Mouse (Mus musculus) cerebellum, postnatal 14 days (tissue): ENCODE data around the gene Kdm5b.

ENCODE experiments used
- DNase-seq, 2 experiments: peaks; one replicate each; pipeline ENCODE4 v3.0.0; 2021; ENCODE audit warnings: mixed read lengths in 2 of 2

Kdm5b gene

DNA sequence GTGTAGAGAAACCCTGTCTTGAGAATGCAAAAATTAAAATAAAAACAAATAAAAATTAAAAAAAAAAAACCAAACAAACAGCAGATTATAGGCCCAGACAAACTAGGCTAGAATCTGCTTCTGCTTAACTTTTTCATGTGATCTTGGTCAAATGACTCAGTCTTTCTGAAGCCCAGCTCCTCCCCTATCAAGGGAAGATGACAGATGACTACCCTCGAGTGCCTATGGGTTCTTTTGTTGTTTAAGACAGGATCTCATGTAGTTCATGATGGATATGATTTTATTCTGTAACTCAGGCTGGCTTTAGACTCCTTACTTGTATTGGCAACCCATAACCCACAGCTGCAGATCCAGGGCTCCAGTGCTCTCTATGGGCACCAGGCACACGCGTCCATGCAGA is 8.1 kb upstream of the Kdm5b start:
- no peak for DNase-seq

DNA sequence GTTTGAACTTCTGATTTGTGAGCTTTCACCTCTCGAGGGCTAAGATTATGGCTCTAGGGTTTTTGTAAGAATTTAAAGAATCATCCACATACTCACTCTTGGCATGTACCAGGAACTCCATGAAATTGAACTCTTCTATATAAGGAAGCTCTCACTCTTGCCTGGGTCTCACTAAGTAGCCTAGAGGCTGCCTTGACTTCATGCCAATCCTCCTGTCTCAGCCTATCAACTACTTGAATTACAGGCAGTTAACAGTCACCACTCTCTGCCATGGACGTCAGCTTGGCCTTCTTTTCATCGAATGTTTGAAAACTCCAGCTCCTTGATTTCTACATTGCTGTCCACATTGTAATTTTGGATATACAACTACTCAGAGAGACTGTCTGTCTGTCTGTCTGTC is 7.6 kb upstream of the Kdm5b start:
- no peak for DNase-seq

DNA sequence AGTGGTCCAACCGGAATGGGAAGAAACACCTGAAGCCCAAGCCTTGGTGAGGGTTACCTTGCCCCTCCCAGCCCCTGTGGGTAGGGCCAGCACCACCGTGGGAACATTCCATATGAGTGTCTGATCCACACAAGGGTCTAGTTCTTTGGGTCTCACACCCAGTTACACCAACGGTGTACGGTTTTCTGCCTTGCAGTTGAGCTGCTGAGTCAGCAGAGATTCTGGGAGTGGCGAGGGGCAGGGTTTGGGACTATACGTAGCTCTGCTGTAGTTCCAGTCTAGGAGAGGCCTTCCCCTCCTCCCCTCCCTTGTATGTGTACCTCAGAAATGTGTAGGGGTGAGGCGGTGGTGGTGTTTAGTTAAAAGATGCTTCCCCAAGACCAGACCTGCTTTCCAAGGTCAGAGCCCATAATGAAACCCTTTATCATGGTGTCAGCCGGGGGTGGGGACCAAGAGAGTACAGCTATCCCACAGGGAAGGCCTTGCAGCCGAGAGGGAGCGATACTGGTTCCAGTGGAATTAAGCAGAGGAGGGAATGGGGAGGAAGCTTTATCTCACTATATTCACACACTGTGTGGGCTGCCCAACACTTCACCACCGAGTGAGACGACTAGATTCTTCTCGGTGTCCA is 4.6 kb upstream of the Kdm5b start:
- no peak for DNase-seq

DNA sequence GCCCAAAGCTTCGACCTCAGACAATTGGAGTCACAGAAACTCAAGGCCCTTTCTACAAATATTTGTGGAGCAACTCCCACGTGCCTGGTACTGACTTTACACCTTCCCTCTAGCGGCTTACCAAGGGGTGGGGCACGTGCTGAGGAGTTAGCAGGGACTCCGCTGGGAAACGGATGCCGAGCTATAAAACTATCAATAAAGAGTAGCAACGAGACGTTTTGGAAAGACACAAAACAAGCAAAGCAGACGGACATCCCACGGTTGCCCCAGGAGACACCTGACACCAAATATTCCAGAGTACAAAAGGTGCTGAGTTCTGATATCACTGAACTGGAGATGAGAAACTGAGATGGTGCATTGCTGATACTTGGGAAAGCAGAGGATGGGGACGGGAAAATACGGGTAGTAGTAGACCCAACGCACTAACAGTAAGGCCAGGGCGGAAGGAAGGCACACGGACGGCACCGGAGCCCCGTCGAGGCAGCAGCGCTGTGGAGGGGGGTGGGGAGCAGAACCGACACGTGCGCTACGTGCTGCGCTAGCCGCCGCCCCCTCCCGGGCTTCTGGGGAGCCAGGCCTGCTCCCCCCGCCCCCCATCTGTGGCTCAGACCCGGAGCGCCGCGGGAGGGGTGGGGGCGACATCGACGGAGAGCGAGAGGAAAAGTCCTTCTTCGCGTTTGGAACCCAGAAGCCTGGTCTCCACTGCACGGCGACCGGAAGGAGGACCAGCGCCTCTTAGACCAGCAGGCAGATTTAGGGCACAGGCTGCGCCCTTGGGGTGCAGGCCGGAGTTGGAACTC is 3.9 kb upstream of the Kdm5b start:
- DNase-seq: peak in 1 of 2 experiments; percentile 77

DNA sequence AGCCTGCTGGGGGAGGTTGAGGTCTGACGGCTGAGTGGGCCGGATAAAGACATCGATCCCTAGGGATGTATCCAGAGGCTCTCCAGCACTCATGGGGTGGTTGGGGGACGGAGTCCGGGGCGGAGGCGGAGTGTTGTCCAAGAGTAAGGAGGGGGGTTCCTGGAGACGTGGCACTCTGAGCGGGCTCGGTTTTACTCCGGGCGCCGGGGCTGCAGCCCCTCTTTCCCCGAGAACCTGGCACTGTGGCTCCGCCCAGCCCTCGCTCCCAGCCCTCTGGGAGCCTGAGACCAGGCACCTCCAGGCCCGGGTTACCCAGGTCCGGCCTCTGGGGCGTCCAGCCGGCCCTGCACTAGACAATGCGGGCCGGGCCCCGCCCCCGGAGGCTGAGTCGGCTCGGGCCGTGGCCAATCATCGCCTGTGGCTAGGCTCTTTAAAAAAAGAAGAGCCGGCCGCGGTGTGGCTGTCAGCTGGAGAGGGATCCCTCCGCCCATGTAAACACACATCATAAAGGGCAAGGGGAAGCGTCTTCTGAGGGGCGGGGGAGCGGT is 3.2 kb upstream of the Kdm5b start:
- DNase-seq: peak; percentile 96 to 97

DNA sequence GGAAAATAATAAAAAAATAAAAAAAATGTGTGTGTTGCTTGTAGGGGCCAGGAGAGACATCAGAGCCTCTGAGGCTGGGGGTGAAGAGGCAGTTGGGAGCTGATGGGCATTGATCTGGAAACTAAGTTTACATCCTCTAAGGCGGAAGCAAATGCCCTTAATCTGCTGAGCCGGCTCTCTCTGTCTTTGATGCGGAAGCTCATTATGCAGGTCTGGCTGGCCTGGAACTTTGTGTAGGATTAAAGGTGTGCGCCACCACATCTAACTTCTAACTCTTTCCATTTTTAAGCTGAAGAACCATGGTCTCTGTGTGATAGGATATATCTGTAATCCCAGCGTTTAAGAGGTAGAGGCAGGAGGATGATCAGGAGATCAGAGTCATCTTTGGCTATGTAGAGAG is 1.5 kb upstream of the Kdm5b start:
- DNase-seq: no peak

DNA sequence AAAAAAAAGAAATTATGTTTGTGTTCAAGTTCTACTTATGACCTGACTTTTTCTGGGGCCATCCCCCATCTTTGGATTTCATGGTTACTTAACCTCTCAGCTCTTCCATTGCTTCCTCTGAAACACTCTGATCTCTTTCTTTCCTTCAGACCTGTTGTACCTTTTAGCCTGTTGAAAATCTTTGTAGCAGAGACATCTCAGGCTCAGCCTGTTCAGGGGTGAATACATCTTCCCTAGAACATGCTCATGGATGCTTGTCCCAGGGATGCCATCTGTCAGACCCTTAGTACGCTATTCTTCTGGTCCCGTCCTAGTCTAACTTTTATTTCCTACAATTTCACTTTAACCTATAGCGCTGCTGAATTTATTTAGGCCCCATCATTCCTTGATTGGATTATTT is 745 bp upstream of the Kdm5b start:
- no peak for DNase-seq

DNA sequence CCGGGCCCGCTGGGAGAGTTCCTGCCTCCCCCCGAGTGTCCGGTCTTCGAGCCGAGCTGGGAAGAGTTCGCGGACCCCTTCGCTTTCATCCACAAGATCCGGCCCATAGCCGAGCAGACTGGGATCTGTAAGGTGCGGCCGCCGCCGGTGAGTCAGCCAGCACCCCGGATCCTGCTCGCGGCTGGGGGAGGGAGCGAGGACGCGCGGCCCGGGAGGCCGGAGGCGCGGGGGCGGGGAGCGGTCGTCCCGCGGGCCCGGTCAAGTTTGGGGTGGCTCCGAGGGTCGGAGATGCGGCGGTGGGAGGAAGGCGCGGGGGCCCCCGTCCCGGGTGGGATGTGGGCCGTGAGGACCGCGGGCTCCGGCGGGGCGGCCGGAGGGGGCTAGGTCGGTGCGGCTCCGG is 425 bp downstream of the Kdm5b start:
- peak in 1 of 2 experiments; percentile 38 for DNase-seq

DNA sequence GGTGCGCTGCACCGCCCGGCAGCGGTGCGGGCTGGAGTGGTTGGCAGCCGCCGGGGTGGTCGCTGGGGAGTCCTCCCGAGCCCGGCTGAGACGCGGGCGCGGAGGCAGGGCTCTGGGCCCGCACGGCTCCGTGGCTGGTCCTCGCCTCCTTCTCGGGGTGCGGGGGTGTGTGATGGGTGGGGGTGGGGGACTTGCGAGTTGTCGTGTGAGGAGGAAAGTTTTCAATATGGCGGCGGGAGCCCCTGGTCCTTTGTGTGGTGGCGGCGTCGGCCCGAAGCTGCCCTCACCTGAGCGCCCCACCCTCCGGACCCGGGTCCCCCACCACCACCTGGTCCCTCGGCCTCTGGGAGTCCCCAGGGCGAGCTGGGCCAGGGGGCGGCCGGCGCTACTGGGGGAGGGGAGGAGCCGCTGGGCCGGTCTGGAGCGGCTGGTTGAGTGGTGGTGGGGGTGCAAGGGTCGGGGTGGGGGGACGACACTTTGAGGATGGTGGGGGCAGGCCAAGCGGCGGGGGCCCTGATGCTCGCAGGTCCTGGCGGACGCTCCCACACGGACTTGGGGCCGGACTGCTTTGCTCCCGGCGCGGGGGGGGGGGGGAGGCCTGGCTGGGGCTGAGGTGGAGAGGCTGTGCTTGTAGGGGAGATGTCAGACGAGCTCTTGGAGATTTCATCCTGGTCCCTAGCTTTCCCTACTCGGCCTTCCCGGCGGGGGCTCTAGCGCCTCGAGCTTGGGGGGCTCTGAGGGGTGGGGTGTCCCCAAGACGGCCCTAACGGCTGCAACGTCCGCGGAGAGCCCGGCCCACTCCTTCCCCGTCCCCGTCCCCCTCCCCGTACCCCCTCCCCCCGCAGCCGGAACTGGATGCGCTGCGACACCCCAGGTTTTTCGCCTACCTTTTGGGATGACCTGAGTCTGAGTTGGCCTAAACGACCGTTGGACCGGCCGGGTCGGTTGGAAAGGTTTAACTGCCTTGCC is 1.1 kb downstream of the Kdm5b start:
- DNase-seq: peak; percentile 48 to 51

DNA sequence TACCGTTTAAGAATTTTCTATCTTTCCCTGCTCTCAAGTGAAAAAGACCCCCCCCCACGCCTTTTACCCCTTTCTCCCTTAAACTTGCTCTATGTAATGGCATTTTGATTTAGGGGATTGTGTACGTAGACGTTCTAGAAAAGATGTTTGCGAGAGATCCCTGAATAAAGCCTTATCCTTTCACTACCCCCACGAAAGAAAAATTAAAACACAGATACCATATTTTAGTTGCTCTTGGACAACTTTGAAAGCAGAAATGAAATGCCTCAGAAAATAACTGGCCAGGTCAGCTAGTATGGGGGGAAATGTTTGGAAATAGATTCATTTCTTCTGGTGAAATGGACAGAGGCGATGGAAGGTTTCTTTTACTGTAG is 1.8 kb downstream of the Kdm5b start:
- no peak for DNase-seq

DNA sequence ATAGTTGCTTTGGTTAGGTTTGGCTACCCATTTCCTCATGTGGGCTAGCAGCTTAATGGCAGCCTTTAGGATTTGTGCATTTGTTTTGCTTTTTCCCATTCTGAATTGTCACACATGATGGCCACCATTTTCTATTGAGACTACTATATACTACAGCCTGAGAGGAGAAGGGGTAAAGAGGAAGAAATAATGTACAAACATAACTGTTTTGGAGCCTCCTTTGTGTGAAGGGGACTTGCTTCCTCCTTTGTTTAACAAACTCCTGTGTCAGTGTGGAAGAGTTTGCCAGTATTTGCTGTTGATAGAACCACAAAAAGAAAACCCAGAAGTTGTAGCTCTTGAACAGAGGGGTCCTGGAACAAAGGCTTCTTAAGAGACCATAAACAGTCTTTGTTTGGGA is 2.5 kb downstream of the Kdm5b start:
- no peak for DNase-seq

DNA sequence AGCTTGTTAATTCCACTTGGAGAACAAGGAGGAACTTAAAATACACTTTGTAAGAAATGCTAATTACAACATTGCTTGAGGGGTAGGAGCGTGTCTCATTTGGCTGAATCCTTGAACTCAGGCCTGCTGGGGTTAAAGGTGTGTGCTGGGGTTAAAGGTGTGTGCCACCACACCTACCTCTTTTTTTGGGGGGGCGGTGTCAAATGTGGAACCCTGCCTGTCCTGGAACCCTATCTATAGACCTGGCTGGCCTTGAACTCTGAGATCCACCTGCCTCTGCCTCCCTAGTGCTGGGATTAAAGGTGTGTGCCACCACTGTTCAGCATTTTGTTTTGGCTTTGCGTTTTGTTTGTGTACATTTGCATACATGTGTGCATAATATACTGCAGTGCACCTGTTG is 3.8 kb downstream of the Kdm5b start:
- no peak for DNase-seq

DNA sequence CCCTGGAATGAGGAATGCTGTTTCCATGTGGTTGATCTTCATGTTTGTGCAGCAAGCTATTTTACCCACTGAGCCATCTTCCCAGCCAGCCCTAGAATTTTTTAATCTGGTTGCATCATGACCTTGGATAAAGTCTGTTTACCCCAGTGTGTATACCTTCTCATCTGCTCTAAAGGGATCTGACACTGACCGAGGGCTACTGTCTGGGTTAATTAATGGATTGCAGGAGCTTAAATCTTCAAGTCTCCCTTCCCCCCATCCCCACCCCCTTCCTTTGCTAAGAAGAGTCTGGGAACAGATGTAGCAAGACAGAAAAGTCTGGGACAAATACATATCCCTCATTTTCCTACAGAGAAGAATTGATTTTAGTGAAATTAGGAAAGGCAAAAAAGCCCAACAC is 7.5 kb downstream of the Kdm5b start:
- no peak for DNase-seq

DNA sequence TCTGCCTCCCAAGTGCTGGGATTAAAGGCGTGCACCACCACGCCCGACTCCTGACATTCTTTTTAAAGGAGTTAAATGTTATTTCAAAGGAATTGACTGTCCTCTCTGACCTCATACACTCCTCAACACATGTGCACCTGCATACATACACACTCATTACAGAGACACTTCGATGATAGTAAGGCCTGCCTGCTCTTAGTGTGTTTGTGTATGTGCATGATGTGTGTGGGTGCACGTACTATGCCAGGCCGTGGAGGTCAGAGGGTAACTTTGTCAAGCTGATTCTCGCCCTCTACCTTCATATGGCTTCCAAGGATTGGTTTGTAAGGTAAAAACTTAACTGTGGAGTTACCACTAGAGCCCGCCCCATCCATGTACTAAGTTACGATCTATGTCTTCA is 10.2 kb downstream of the Kdm5b start:
- DNase-seq: no peak

DNA sequence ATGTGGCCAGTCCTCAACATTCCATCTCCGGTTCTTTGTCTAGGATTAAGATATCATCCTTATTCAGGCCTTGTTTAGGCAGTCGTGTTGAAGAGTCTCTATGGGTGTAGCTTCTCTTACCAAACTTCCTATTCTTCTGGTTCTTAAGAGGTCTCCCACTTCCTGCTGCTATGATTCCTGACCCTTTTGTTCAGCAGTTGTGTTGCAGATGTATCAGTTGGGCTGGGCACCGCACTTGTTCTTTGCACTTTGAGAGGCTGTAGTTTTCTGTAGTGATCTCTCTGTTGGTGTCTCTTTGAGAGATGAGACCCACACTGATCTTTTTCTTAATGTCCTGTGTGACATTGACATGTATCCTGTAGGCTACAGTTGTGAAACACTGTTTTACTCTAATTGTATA is 10.7 kb downstream of the Kdm5b start:
- DNase-seq: no peak

DNA sequence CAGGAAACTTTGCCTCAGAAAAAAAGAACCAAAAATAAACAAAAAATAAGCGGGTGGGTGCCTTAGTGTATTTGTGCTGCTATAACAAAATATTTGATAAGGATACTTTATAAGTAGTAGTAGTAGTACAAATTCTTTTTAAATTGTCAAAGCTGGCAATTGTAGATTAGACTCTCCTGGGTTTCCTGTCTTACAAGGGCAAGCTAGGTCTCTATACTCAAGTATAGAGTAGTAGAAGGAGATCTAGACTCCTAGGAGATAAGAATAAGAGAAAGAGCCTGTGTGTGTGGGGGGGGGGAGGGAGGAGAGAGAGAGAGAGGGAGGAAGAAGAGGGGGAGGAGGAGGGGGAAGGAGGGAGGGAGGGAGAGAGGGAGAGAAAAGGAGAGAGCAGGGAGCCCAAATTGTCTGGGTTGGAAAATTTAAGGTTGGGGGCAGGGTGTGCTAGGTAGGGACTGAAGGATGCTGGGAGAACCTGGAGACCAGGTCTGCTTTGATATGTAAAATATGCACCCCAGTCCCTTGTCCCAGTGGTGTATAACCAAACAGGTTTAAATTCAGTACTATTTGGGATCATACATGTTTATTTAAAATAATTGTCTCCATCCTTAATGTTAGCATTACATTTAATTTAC is 13.4 kb downstream of the Kdm5b start:
- no peak for DNase-seq

DNA sequence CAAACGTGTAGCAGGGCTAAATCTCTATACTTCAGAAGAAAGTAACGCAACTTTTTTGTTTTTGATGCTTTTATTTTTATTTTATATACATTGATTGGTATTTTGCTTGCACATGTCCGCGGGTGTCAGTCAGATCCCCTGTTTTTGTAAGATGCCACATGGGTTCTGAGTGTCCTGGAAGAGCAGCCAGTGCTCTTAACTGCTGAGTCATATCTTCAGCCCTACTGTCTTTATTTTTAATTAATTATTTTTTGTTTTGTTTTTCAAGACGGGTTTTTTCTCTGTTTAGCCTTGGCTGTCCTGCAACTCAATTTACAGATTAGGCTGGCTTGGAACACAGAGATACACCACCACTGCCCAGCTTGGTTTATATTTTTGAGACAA is 14.0 kb downstream of the Kdm5b start:
- no peak for DNase-seq

DNA sequence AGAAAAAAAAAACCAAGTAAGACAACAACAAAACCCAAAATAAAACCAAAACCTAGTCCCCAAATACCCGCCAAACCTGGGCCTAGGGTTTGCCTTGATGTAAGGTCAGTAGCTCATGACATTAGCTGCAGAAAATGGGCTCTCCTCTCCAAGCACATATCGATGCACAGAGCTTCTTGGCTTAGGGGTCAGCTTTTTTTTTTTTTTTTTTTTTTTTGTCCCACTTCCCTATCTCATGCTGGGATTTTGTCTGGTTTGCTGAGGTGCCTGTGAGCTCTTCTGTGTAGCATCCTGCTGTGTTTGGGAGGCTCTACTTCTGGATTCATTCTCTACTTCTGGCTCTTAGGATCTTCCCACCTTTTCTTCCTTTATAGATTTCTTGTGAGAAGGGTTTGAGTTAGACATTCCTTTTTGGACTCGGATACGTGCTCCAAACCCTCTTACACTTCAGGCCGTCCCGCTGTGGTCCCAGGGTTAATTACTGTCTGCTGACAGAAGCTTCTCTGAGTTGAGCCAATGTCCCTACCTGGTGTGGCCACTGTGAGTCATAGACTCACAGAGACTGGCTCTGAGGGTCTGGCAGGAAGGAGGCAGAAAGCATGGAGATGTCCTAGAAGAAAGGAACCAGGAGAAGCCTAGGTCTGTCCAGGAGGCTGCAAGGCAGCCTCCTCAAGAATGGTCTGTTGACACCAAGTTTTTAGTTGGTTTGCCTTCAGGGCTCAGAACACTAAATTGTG is 17.6 kb downstream of the Kdm5b start:
- DNase-seq: no peak

DNA sequence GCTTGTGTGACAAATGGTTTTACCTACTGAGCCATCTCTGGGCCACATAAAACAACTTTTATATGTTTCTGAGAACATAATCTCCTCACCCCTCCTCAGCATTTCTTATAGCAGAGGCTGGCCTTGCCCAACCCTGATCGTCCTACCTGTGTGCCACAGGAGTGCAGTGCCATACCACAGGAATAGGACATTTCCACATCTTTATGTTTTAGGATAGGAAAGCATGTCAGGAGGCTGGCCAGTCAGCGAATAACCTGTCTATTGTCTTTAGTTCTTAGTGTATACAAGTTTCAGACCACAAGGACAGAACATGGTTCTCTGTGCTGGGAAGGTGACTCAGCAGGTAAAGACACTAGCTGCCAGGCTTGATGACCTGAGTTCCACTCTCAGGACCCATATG is 20.8 kb downstream of the Kdm5b start:
- no peak for DNase-seq

DNA sequence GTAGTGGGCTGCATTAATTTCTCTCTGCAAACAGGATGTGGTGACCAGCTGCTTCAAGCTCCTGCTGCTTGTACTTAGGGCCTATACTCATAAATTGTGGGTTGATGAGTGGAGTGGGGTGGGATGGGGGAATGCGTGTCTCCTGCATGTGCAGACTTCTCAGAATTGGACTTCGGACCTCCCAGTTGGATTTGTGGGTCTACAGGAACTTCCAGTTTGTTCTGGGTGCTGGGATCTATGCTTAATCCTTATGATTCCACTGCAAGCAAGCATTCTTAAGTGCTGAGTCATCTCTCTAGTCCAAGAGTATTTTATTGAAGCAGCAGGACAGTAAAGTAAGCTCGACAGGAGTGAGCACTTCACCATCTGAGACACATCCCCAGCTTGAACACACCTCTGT is 23.6 kb downstream of the Kdm5b start:
- DNase-seq: no peak

DNA sequence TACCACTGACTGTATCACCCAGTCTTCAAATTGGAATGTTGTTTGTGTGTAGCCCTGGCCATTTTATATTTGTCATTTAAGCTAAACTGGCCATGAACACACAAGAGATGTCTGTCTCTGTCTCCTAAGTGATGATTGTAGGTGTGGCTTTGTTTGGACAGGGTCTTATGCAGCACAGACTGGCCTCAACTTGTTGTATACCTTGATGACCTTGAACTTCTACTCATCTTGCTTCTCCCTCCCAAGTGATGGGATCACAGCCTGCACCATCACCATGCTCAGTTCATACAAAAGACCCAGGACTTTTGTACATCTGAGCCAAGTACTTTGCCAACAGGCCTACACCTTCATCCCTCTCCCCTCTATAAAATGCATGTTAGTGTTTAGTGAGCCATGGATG is 29.7 kb downstream of the Kdm5b start:
- no peak for DNase-seq

DNA sequence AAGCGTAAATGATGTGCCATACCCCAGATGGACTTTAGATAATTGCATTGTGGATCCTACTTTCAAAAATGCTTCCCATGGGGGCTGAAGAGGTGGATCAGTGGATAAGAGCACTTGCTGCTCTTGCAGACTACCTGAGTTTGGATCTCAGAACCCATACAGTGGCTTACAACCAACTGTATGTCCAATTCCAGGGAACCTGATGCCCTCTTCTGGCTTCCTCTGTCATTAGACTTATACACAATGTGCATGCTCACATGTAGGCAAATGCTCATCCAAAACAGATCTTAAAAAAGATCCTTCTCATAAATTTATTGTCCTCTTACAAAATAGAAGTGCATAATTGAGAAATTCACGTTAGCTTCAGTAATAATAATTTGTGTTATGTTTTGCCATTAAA is 31.8 kb downstream of the Kdm5b start:
- no peak for DNase-seq
